Mouse (Mus musculus): Measurements from ENCODE around the gene Smc3.
"Not testable (repeated sequence)": the region's sequence is repeated elsewhere in the genome, so short reads cannot be mapped to it uniquely, and the experiment has no call there.

Smc3 gene

DNA sequence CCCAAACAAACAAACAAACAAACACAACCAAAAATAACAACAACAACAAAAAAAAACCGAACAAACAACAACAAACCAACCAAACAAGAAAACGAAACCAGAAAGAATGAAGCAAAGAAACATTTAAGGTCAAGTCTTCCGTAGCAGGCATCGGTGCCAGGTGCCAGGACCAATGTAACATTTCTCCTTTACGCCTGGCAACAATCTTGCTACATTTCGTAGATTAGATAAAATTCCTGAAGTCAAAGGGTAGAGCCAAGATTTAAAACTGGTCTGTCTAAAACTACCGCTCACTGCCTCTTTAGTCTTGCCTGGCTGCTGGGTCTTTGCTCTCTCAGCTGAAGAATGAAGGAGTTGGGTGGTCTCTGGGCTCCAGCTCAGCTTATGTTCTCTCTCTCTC lies 24.1 kb upstream of the Smc3 start:
- DNase-seq (ENCODE audit: low spot score): no peak

DNA sequence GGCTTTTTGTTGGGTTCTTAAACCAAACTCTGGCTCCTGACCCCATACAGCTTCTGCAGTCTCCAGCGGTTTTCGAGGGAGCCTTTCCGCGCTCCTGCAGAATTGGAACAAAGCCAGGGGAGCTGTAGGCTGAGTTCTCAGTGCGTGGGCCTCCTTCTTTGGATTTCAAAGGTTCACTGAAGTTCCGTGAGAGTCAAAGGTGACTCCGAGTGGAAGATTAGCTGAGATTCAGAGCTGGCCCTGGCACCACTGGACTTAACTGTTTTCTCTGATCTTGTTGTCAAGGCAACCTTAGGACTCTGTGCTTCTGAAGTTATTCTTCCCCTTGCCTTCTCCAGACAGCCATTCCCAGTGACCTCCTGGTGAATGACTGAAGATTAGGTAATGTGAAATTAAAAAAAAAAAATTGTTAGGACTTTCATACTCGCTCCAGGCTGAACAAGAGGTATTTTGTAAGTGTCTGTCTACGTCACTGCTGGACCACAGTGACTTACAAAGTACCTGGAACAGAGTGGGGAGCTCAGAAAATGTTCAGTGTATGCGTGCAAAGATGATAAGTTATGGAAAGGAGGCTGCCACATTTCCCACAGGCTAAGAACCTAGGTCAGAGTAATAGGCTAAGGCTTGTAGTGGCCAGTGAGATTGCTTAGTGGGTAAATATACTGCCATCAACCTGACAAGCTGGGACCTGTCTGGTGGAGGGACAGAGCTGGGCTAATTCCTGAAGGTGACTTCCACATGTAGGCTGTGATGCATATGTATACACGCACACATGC lies 23.0 kb upstream of the Smc3 start:
- no peak for DNase-seq (ENCODE audit: low spot score)

DNA sequence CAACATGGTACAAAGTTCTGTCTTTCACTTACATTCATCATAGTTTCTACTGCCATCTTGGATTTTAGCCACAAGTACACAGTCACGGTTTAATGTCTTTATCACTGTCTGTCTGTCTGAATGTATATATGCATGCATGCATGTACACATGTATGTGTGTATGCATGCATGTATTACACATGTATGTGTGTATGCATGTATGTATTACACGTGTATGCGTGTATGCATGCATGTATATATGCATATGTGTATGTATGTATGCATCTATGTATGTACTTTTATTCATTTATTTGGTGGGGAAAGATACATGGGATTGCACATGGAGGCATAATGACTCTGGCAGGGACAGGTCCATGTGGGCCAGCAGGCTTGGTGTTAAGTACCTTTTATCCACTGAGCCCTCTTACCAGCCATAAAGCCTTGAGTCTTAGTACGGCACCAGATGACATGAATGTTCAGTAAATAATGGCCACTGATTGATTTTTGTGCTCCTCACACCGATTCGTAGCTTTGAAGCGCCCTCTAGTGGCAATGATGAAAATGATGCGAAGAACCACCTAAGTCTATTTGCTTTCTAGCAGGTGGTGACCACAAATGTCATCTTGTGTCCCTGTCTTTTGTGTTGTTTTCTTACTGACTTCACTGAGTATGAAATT lies 21.5 kb upstream of the Smc3 start:
- DNase-seq (ENCODE audit: low spot score): no peak

DNA sequence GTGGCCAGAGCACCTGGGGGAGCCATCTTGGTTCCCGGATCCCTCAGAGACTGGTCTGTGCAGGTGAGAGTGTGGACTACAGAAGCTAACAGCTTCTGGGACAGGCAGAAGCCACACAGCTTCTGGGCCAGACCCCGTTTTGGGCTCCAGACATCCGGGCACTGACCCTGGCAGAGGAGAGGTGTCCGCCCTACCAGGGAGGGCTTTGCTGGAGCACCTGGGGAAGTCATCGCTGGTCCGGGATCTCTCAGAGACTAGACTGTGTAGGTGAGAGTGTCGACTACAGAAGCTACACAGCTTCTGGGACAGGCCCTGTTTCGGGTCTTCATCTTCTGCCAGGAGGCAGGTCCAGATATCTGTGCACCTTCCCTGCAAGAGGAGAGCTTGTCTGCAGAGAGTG lies 19.9 kb upstream of the Smc3 start:
- not testable (repeated sequence) for DNase-seq (ENCODE audit: low spot score)

DNA sequence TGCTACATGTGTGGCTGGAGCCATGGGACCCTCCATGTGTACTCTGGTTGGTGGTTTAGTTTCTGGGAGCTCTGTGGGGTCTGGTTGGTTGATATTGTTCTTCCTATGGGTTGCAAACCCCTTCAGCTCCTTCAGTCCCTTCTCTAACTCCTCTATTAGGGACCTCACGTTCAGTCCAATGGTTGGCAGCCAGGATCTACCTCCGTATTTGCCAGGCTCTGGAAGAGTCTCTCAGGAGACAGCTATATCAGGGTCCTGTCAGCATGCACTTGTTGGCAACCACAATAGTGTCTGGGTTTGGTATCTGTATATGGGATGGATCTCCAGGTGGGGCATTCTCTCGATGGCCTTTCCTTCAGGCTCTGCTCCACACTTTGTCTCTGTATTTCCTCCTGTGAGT lies 12.5 kb upstream of the Smc3 start:
- DNase-seq (ENCODE audit: low spot score): not testable (repeated sequence)

DNA sequence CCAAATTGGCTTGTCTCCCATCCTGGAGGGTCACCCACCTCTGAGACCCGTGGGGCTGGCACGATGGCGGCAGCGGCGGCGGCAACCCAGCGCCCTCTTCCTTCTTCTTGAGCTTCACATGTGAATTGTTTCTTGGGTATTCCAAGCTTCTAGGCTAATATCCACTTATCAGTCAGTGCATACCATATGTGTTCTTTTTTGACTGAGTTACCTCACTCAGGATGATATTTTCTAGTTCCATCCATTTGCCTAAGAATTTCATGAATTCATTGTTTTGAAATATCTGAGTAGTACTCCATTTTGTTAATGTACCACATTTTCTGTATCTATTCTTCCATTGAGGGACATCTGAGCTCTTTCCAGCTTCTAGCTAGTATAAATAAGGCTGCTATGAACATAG lies 11.2 kb upstream of the Smc3 start, which contains the start of gene Nutf2-ps1:
Gene Nutf2-ps1, minus strand, starts transcription at position 101 of the 400 bp plus-strand sequence.
- DNase-seq (ENCODE audit: low spot score): not testable (repeated sequence)

DNA sequence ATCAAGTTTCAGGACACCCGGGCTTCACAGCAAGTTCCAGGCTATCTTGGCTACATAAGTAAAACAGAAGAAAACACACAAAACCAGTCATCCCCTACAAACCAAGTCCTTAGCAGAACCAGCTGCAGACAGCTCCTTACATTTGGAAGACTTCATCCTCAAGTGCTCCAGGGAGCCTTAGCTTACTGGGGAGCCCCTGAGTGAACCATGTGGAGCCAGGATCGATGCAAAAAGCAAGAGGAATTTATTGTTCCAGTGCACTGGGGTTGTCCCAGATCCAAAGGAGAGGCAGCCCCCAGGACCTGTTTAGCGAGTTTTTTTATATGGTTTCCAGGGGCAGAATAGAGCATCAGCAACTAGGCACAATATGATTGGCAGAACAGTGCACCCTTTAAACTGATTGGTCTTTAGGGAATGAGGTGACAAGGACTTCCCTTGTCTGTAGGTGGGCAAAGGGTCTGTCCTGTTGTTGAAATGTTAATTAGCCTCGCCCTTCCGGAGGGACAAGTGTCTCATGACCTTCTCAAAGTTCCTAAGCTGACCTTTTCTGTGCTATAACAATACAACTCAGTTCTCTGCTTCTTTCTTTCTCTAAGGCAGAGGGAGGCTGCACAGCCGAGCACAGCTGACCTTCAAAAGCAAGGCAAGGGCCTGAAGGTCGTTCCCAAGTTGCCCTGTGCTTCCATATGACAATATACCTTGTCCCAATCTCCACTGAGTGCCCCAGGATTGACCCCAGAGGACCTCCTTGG lies 3.3 kb upstream of the Smc3 start:
- no peak for DNase-seq (ENCODE audit: low spot score)

DNA sequence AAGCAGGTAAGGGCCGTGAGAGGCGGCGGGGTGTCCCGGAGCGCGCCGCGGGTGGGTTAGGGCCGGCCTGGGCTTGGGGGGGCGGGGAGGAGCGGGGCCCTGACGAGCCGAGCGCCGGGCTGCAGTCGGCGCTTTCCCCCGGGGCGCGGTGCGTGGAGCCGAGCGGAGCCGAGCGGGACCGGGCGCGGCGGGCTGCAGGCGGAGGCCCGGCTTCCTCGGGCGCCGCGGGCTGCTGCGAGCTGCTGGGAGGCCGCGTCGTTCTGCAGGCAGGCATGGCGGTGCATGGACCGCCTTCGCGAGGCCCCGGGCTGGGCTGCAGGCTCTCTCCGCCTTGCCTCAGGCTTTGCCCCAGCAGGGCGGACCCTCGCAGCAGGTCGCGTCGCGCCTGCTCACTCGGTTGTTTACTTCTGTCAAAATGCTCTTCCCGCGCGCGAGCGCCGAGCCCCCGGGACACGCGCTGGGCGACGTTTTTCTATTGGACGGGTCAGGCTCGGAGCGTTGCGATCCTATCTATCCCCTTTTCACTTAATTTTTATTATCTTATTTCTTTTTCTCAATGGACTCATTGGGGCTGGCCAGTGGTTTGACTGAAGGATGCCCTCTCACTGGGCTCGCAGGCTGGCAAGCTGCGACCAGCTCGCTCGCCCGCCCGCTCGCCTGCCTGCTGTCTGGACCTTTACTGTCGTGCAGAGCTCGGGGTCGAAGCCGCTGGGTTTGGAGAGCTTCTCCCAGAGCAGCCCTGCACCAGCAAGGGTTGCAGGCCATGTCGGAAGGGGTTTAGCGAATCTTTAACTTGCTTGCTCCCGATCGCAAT lies 558 bp downstream of the Smc3 start:
- no peak for DNase-seq (ENCODE audit: low spot score)

DNA sequence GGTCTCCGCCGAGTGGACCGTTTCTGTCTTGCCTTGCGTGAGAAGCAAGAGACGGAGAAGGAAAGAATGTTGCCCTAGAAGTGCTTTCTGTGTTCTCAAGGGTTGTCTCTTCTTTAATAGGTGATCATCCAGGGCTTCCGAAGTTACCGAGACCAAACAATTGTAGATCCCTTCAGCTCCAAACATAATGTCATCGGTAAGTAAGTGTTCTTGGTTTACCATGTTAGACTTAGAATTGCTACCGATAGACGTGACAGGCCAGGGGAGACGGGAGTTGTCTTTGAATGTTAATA lies 1.1 kb downstream of the Smc3 start:
- no peak for DNase-seq (ENCODE audit: low spot score)

DNA sequence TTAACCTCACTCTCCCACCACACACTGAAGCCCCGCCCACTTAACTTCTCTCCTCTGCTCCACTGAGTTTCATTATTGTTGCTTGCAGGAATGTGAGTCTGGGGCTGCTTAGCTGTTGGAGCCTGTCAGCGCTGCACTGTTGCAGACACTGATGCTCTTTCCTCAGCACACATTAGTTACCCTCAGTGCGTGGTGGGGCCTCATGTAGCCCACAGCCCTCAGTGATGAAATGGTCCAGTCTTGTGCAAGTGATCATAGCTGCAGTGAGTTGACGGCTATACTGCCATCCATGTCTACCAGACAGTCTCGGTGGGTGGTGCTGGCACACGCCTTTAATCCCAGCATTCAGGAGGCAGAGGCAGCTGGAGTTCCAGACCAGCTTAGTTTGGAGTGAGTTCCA lies 8.7 kb downstream of the Smc3 start:
- DNase-seq (ENCODE audit: low spot score): no peak

DNA sequence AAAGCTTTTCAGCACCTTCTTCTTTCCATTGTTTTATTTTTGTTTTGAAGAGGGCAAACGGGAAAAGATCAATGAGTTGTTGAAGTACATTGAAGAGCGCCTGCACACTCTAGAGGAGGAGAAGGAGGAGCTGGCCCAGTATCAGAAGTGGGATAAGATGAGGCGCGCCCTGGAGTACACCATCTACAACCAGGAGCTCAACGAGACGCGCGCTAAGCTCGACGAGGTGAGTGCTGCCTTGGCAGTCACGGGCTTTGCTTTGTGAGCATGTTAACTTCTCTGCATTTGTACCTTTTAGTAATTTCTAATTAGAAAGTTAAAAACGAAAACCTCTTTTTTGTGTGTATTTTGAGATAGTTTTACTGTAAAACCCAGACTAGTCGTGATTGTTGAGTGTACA lies 21.5 kb downstream of the Smc3 start:
- DNase-seq (ENCODE audit: low spot score): no peak

DNA sequence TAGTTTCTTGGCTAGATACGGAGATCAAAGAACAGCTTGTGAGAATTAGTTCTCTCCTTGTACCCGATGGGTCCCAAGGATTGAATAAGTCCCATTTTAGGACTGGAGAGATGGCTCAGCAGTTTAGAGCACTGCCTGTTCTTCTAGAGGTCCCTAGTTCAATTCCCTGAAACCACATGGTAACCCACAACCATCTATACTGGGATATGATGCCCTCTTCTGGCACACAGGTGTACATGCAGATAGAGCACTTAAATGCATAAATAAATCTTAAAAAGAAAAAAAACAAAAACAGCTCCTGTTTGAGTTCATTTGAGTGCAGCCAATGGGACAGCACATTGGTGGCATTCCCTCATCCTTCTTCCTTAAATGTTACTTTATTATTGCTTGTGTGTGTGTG lies 37.8 kb downstream of the Smc3 start:
- DNase-seq (ENCODE audit: low spot score): no peak

DNA sequence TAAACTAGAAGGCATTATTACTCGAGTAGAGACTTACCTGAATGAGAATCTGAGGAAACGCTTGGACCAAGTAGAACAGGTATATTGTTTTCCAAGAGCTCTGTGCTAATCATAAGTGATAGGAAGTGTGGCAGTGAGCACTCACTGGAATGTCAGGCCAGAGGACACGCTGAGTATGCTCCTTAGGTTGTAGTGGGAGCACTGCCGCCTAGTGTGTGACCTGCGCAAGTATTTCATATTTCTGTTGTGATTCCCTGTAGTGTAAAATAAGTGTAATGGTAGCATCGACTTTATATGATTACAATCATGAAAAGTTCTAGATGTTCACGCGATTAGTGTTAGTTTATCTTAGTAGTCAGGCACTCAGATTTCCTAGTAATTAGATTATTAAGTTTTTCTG lies 38.5 kb downstream of the Smc3 start:
- no peak for DNase-seq (ENCODE audit: low spot score)

DNA sequence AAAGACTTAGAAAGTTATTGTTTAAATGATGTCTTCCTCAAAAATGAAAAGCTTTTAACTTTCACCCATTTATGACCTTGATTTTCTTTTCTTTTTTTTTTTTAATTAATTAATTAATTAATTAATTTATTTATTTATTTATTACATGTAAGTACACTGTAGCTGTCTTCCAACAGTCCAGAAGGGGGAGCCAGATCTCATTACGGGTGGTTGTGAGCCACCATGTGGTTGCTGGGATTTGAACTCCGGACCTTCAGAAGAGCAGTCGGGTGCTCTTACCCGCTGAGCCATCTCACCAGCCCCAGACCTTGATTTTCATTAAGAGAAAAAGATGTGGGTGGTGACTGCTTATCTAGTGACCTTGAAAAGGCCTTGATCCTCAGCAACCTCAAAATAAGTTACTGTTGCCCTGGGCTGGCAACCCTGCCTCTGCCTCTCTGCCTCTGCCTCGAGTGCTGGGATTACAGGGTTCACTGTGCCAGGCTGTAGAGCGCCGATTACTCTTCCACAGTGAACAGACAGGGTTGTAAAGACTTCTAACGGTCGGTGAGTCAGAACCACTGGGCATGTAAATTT lies 43.9 kb downstream of the Smc3 start:
- no peak for DNase-seq (ENCODE audit: low spot score)

DNA sequence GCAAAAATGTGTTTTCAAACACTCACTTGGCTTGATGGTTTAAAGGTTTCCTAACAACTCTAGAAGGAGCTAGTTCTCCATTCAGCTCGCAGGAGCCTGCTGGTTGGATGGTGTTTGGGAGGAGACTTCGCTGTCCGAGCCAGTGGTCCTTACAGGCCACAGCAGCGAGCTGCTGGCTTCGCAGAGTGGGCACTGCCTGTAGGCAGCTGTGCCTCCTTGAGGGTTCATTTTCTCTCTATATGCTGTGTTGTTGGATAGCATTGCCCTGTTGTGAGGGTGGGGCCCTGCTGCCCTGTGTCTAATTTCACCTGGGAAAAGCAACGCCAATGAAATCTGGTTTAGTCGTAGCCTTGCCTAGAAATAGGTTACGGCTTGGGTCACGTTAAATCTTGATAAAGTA lies 47.1 kb downstream of the Smc3 start:
- DNase-seq (ENCODE audit: low spot score): no peak

DNA sequence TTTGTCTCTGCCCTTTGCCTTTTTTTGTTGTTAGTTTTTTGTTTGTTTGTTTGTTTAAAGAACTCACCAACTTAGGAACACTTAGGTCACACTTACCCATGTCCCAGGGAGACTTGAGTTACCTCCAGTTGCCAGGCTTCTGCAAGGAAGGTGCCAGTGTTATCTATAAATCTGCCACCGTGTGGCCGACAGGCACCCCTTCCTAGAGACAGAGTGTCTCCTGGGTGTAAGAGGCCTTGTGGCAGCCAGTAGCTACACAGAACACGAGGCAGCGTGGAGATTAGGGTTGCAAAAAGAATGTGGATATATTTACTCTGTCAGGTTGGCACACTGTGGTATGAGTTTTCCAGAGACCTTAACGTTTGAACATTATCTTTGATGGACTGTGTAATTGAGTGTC lies 47.9 kb downstream of the Smc3 start:
- no peak for DNase-seq (ENCODE audit: low spot score)

DNA sequence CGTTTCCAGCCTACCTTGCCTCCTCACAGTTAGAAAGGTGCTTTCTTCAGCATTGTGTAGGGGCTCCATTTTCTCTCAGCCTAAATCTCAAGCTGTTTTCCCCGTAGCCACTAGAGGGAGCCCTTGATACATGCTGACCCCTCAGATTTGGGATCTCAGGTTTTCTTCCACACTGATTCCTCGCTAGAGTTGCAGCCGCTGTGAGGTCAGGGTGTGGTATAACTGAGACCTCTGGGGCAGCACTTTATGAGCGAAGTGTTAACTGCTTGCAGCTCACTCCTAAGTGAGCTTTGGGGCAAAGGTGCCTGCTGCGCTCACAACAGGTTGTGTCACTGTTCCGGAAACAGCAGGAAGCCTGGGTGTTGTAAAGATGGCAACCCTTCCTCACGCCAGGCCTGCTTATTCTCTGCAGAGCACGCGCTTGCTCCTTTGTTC lies 48.6 kb downstream of the Smc3 start:
- DNase-seq (ENCODE audit: low spot score): peak; percentile 58

DNA sequence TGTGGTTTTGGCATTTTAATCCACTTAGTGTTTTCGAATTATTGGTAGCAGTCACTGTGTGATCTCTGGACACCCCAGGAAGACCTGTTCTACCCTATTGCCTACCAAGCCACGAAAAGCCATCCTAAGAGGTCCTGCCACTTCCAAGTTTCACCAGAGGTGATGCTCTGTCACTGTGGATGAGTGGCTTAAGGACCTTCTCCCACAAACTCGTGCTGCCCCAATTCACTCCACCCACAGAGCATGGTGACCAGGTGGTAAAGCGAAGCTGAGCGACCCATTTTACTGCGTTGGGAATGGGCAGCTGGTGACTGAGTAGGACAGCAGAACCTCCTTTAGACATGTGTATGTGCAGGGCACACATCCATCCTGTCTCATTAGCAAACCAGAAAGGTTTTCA lies 49.2 kb downstream of the Smc3 start:
- no peak for DNase-seq (ENCODE audit: low spot score)

DNA sequence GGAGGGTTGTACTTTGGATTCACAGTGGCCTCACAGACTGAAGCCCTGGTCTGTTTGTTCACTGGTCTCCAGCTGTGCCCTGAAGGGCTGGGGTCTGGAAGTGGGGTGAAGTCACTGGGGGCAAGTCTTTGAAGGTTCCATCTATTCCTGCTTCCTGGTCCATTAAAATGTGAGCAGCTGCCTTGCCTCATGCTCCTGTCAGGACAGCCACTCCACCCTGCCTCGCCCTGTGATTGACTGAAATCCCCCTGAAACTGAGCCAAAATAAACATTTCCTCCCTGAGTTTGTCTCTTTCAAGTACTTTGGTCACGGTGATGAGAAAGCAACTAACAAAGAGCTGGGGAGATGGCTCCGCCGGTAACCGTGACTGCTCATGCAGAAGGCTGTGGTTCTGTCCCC lies 49.6 kb downstream of the Smc3 start:
- no peak for DNase-seq (ENCODE audit: low spot score)

DNA sequence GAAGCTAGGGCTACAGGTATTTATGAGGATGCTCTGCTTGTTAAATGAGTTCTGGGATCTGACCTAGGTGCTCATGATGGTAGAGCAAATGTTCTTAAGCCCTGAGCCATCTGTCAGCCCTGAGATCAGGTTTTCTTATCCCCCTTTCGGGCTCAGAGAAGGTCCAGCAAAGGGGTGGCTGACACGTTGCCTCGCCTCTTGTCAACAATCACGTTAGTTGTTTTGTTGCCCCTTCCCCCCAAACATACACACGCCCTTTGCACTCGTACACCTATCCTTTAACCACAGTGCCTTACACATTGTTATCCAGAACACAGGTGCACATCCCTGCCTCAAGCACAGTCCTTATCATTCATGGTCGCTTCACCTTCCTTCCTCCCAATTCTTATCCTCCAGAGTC lies 50.7 kb downstream of the Smc3 start:
- DNase-seq (ENCODE audit: low spot score): no peak

DNA sequence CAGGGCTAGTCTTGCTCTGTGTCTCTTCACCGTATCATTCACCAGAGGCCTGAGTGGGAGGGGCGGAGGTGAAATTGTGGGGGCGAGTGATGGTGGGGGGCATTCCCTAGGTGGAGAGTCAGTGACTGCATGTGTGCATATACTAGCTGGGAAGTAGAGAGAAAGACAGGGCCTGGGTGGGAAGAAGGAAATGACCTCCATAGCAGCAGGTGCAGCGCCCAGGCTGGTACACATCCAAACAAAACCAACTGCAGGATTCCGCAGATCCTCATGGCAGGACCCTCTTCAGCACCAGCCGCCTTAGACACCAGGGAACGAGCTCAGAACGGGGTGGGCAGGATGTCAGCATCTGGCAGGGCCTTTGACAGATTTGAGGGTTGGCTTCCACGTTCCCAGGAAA lies 52.1 kb downstream of the Smc3 start:
- no peak for DNase-seq (ENCODE audit: low spot score)
